Mouse (Mus musculus): ENCODE results near the gene Fosl1. TPM values are rescaled to one million over a fixed set of nuclear protein-coding genes. Genes with fewer than 3 reads are reported as not detected.
A peak's percentile ranks its signal among the peaks of the same experiment; 100 is the strongest.
"Not testable (repeated sequence)": the region's sequence is repeated elsewhere in the genome, so short reads cannot be mapped to it uniquely, and the experiment has no call there.

Gene Fosl1
- total RNA-seq, 1 experiment from 2014 or later: 2.0 TPM

DNA sequence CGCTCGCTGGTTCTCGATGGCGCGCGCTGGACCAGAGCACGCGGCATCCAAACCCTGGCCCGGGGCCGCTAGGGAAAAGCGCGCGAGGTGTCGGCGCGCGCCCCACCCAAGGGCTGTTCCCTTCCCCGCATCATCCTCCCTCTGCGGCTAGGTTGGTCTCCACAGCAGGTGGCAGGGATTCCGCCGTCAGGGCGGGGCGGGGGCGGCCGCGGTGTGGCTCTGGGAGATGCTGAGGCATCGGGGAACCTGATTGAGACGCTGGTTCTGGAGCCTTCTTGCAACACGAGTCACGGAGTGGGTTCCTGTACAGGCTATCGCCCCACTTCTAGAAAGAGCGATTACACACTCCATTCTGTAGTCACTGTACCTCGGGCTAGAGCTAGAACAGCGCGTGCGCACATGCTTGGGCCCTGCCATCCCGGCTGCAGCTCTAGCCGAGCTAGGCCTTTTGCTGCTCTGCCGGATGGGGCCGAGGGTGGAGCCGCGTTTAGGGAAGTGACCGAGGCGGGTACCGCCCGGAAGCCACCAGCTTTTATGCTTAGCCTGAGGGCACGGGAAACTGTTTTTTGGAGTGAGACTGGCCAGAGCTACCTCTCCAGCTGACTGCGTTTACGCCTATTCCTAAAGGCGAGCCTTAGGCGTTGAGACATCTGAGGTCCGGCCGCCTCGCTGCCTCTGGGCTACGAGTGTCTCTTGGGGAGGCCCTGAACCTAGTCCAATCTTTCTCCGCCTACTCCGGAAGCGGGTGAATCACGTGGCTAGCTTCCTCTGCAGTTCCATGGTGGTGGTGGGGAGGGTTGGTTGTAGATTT, 43.8 kb downstream of the Fosl1 start:
- peak; percentile 28 for ATAC-seq (replicated peaks; ENCODE audit: insufficient number of reproducible peaks, low FRiP score, low TSS enrichment, poor library complexity, severe bottlenecking)

DNA sequence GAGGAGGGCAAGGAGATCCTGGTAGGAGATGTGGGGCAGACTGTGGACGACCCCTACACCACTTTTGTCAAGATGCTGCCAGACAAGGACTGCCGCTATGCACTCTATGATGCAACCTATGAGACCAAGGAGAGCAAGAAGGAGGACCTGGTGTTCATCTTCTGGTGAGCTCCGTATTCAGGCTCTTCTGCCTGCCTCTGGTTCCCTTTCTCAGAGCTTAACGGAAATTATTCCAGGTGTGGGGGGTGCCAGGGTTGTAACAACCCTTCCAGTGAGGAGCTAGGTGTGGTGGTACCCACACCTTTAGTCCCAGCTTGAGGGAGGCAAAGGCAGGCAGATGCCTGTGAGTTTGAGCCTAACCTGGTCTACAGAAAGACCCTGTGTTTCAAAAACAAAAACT, 45.3 kb downstream of the Fosl1 start:
- no peak for ATAC-seq (replicated peaks; ENCODE audit: insufficient number of reproducible peaks, low FRiP score, low TSS enrichment, poor library complexity, severe bottlenecking)

- not testable (repeated sequence) for ATAC-seq (replicated peaks; ENCODE audit: insufficient number of reproducible peaks, low FRiP score, low TSS enrichment, poor library complexity, severe bottlenecking)
These were observed 46.0 kb downstream of the Fosl1 start for GRCm38 (mm10) chr19:5493301-5493721.

- ATAC-seq (replicated peaks; ENCODE audit: insufficient number of reproducible peaks, low FRiP score, low TSS enrichment, poor library complexity, severe bottlenecking): no peak
These were observed 47.0 kb downstream of the Fosl1 start for GRCm38 (mm10) chr19:5494314-5494713.

GRCm38 (mm10) chr19:5495353-5496051, 48.2 kb downstream of the Fosl1 start:
- no peak for ATAC-seq (replicated peaks; ENCODE audit: insufficient number of reproducible peaks, low FRiP score, low TSS enrichment, poor library complexity, severe bottlenecking)

GRCm38 (mm10) chr19:5496052-5496370, 48.7 kb downstream of the Fosl1 start:
- ATAC-seq (replicated peaks; ENCODE audit: insufficient number of reproducible peaks, low FRiP score, low TSS enrichment, poor library complexity, severe bottlenecking): no peak

DNA sequence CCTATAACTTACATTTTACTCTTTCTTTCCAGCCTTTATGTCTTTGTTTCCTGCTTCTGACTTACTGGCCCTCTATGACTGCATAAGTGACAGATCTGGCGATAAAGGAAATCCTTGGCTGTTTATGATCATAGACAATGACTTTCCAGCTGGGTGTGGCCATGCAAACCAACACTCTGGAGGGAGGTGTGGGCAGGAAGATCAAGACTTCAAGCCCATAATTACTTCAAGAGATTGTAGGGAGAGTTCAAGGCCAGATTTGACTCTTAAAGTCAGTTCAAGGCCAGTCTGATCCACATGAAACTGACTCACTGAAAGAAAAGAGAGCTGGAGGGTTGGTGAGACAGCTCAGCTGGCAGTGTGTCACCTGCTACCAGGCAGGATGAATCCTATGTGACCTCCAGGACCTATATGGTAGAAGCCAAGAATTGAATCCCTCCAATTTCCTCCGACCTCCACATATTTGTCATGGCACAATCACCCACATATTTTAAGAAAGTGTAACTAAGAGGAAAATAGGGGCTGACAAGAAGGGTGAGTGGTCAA, 53.1 kb downstream of the Fosl1 start:
- no peak for ATAC-seq (replicated peaks; ENCODE audit: insufficient number of reproducible peaks, low FRiP score, low TSS enrichment, poor library complexity, severe bottlenecking)

DNA sequence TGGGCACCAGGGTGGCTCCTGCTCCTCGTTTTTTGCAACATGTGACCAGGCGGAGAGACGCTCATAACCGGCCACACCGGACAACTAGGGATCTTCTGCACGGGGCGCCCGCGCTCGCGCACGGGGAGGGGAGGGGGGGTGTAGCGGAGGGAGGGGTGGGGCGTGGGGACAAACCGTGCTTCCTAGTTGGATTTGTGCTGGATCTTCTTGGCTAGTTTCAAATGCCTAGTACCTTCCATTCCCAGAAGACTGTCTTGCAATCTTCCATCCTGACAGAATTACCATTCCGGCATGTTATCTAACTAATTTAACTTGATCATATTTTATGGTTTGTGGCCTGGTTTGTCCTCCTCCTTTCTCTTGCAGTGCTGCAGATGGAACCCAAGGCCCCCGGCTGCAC, 56.3 kb downstream of the Fosl1 start, which contains the start of gene 1700020D05Rik:
Gene 1700020D05Rik, minus strand, starts transcription at position 101 of the 400 bp plus-strand sequence.
- no peak for ATAC-seq (replicated peaks; ENCODE audit: insufficient number of reproducible peaks, low FRiP score, low TSS enrichment, poor library complexity, severe bottlenecking)

Other genes with a start within 250 kb of the Fosl1 start
- gene Pacs1, start 174.4 kb upstream of the Fosl1 start, total RNA-seq (2017): 11.1 to 32.0 TPM (median 19.2 TPM) in 3 replicates
- 229 to 250 TPM (median 247 TPM) in 3 replicates for gene Sf3b2, start 152.1 kb upstream of the Fosl1 start, total RNA-seq (2017)
- gene Gal3st3, start 149.2 kb upstream of the Fosl1 start, total RNA-seq (2017): not detected in 3 replicates
- not detected in 3 replicates for gene Catsper1, start 111.8 kb upstream of the Fosl1 start, total RNA-seq (2017)
- 1.1 TPM in 1 of 3 replicates, not detected in the others for gene Cst6, start 98.0 kb upstream of the Fosl1 start, total RNA-seq (2017)
- gene Eif1ad, start 80.8 kb upstream of the Fosl1 start, total RNA-seq (2017): 29.9 to 38.8 TPM (median 33.8 TPM) in 3 replicates
- 9.9 to 29.1 TPM (median 22.3 TPM) in 3 replicates for gene Banf1, start 80.4 kb upstream of the Fosl1 start, total RNA-seq (2017)
- 133 to 142 TPM (median 133 TPM) in 3 replicates for gene Sart1, start 58.8 kb upstream of the Fosl1 start, total RNA-seq (2017)
- not detected in 3 replicates for gene Tsga10ip, start 45.0 kb upstream of the Fosl1 start, total RNA-seq (2017)
- gene Drap1, start 22.6 kb upstream of the Fosl1 start, total RNA-seq (2017): 111 to 135 TPM (median 121 TPM) in 3 replicates
- gene AI837181, start 22.4 kb upstream of the Fosl1 start, total RNA-seq (2017): 10.6 to 20.5 TPM (median 14.0 TPM) in 3 replicates
- gene Ccdc85b, start 10.3 kb downstream of the Fosl1 start, total RNA-seq (2017): 1.2 to 4.1 TPM (median 3.8 TPM) in 3 replicates
- 71.3 to 104 TPM (median 95.3 TPM) in 3 replicates for gene Fibp, start 13.1 kb downstream of the Fosl1 start, total RNA-seq (2017)
- 113 to 416 TPM (median 150 TPM) in 3 replicates for gene Ctsw, start 21.0 kb downstream of the Fosl1 start, total RNA-seq (2017)
- 2.0 to 5.9 TPM in 2 of 3 replicates, not detected in the other for gene Efemp2, start 26.4 kb downstream of the Fosl1 start, total RNA-seq (2017)
- gene Mus81, start 40.9 kb downstream of the Fosl1 start, total RNA-seq (2017): 8.7 to 20.2 TPM (median 11.6 TPM) in 3 replicates
- 931 to 1,266 TPM (median 1,127 TPM) in 3 replicates for gene Cfl1, start 42.9 kb downstream of the Fosl1 start, total RNA-seq (2017)
- gene 1700020D05Rik, start 56.2 kb downstream of the Fosl1 start, total RNA-seq (2017): 0.29 TPM in 1 of 3 replicates, not detected in the others
- gene Snx32, start 63.0 kb downstream of the Fosl1 start, total RNA-seq (2017): 2.4 to 6.9 TPM (median 4.7 TPM) in 3 replicates
- not detected in 3 replicates for gene Ovol1, start 113.1 kb downstream of the Fosl1 start, total RNA-seq (2017)
- 13.2 to 18.0 TPM (median 16.1 TPM) in 3 replicates for gene Ap5b1, start 120.5 kb downstream of the Fosl1 start, total RNA-seq (2017)
- gene Rnaseh2c, start 154.3 kb downstream of the Fosl1 start, total RNA-seq (2017): 71.5 to 138 TPM (median 136 TPM) in 3 replicates
- 65.5 to 109 TPM (median 99.2 TPM) in 3 replicates for gene Kat5, start 162.7 kb downstream of the Fosl1 start, total RNA-seq (2017)
- 58.6 to 89.7 TPM (median 73.2 TPM) in 3 replicates for gene Rela, start 189.9 kb downstream of the Fosl1 start, total RNA-seq (2017)
- gene Sipa1, start 216.2 kb downstream of the Fosl1 start, total RNA-seq (2017): 83.5 to 149 TPM (median 83.8 TPM) in 3 replicates
- 41.8 to 57.5 TPM (median 46.8 TPM) in 3 replicates for gene Map3k11, start 241.2 kb downstream of the Fosl1 start, total RNA-seq (2017)
- gene Pcnx3, start 241.4 kb downstream of the Fosl1 start, total RNA-seq (2017): 13.3 to 41.9 TPM (median 22.3 TPM) in 3 replicates